Mouse (Mus musculus) hindbrain, embryonic 11.5 days (tissue): Measurements from ENCODE around the gene Cacna2d4. TPM values are rescaled to one million over a fixed set of nuclear protein-coding genes. Genes with fewer than 3 reads are reported as not detected.

Experiments used
- ATAC-seq: fragments of 200-750 bp; cut with Nextera tagmentation; 2 replicates; pipeline ENCODE4 v1.8.0; 2017; ENCODE audit warnings: mild to moderate bottlenecking, moderate TSS enrichment, moderate library complexity; ENCODE audit not compliant: low FRiP score
- DNase-seq: peaks from one replicate; pipeline ENCODE4 v3.0.0-alpha.2; 2015; ENCODE audit warnings: low spot score
- H3K27ac ChIP-seq: fragments of 300-500 bp; sonication (generic); 2 replicates; pipeline ENCODE4 v1.5.1; 2014; ENCODE audit warnings: mild to moderate bottlenecking, low read depth, low read length
- H3K27me3 ChIP-seq: fragments of 300-500 bp; sonication (generic); 2 replicates; pipeline ENCODE4 v1.6.1; 2014; ENCODE audit warnings: mild to moderate bottlenecking, low read length, moderate library complexity, mixed read lengths; ENCODE audit not compliant: control insufficient read depth, insufficient read depth
- H3K36me3 ChIP-seq: fragments of 300-500 bp; sonication (generic); 2 replicates; pipeline ENCODE4 v1.6.1; 2014; ENCODE audit warnings: mild to moderate bottlenecking, low read length, moderate library complexity, mixed read lengths; ENCODE audit not compliant: control insufficient read depth, insufficient read depth
- H3K4me1 ChIP-seq: fragments of 300-500 bp; sonication (generic); replicated peaks from 2 replicates; pipeline ENCODE4 v1.6.1; 2014; ENCODE audit warnings: low read length, mixed read lengths; ENCODE audit not compliant: control insufficient read depth, insufficient read depth
- H3K4me2 ChIP-seq: fragments of 300-500 bp; sonication (generic); replicated peaks from 2 replicates; pipeline ENCODE4 v1.6.1; 2014; ENCODE audit warnings: mild to moderate bottlenecking, low read depth, low read length
- H3K4me3 ChIP-seq: fragments of 300-500 bp; sonication (generic); 2 replicates; pipeline ENCODE4 v1.5.1; 2014; ENCODE audit warnings: low read depth, low read length
- H3K9ac ChIP-seq: fragments of 300-500 bp; sonication (generic); 2 replicates; pipeline ENCODE4 v1.6.1; 2014; ENCODE audit warnings: low read depth, low read length
- H3K9me3 ChIP-seq: fragments of 300-500 bp; sonication (generic); 2 replicates; pipeline ENCODE4 v1.6.1; 2016; ENCODE audit warnings: low read length; ENCODE audit not compliant: control insufficient read depth
- WGBS: fragments of 180-500 bp; shearing (Covaris S2); extraction: QIAGEN DNeasy Blood & Tissue Kit; methylation state at CpG from one replicate; pipeline ENCODE4 v1.1.7; 2014; 5-methylcytosine and 5-hydroxymethylcytosine counted together
- polyA plus RNA-seq: library from polyadenylated mRNA; unstranded; fragments of >200 nt; fragmentation: Nextera tagmentation; extraction: Ambion mirVana; gene quantifications from 2 replicates; pipeline ENCODE4 v1.2.1, GENCODE M21; 2014

Cacna2d4 gene
- polyA plus RNA-seq, 1 experiment from 2014 or later, result 0.05 TPM

GRCm38 (mm10) chr6:119386421-119386820 is 150.1 kb downstream of the Cacna2d4 start:
- H3K36me3 ChIP-seq, result no peaks in the 10 kb centered on the region
- H3K9me3 ChIP-seq, result no peaks in the 10 kb centered on the region
- ATAC-seq (no peak), DNase-seq (no peak)
- no peak overlapping the region for H3K9ac ChIP-seq
- no peak overlapping the region for H3K27ac ChIP-seq
- no peak overlapping the region for H3K4me2 ChIP-seq
- no peaks in the 10 kb centered on the region for H3K4me1 ChIP-seq
- H3K4me3 ChIP-seq, result no peak overlapping the region
- H3K27me3 ChIP-seq, result no peaks in the 10 kb centered on the region
- WGBS, result 92% methylated on average over 4 of the region's 4 CpGs

- peak overlapping the region; percentile 77; the same call in 1 of the 2 replicates for H3K4me3 ChIP-seq
- ATAC-seq, result no peak
- H3K27me3 ChIP-seq, result no peaks in the 10 kb centered on the region
- DNase-seq, result no peak
- peak overlapping the region; percentile 78; the same call in 1 of the 2 replicates for H3K4me2 ChIP-seq
- H3K4me1 ChIP-seq, result no peaks in the 10 kb centered on the region
- H3K27ac ChIP-seq, result no peak overlapping the region
- WGBS, result 92% methylated on average over 1 of the region's 1 CpGs
- H3K9me3 ChIP-seq, result no peaks in the 10 kb centered on the region
- no peaks in the 10 kb centered on the region for H3K36me3 ChIP-seq
- no peak overlapping the region for H3K9ac ChIP-seq
Observed at GRCm38 (mm10) chr6:119386821-119387220, 150.5 kb downstream of the Cacna2d4 start.

GRCm38 (mm10) chr6:119387801-119388649 is 151.7 kb downstream of the Cacna2d4 start:
- Histone ChIP-seq H3K4me3 (peak overlapping the region; percentile 77), H3K4me2 (peak overlapping the region; percentile 78), H3K27me3 (no peaks in the 10 kb centered on the region), H3K27ac (peak overlapping the region; percentile 93), H3K9me3 (no peaks in the 10 kb centered on the region), H3K36me3 (no peaks in the 10 kb centered on the region), H3K4me1 (no peaks in the 10 kb centered on the region), H3K9ac (peak overlapping the region; percentile 84)
- 3% methylated on average over 28 of the region's 76 CpGs for WGBS
- peak; percentile 92 for ATAC-seq
- no peak for DNase-seq

GRCm38 (mm10) chr6:119388650-119389012 is 152.3 kb downstream of the Cacna2d4 start:
- DNase-seq, result peak; percentile 99

GRCm38 (mm10) chr6:119389089-119389488 is 152.8 kb downstream of the Cacna2d4 start:
- peak; percentile 21; the same call in 1 of the 2 replicates for ATAC-seq
- Histone ChIP-seq H3K4me2 (peak overlapping the region; percentile 46), H3K36me3 (no peaks in the 10 kb centered on the region), H3K9ac (peak overlapping the region; percentile 56), H3K27me3 (no peaks in the 10 kb centered on the region), H3K27ac (peak overlapping the region; percentile 93), H3K4me1 (no peaks in the 10 kb centered on the region), H3K9me3 (no peaks in the 10 kb centered on the region), H3K4me3 (peak overlapping the region; percentile 77)
- DNase-seq, result peak; percentile 37
- 31% methylated on average over 10 of the region's 10 CpGs for WGBS

More at GRCm38 (mm10) chr6:119388650-119389012, 152.3 kb downstream of the Cacna2d4 start:
- Histone ChIP-seq H3K27ac (peak overlapping the region; percentile 93), H3K9me3 (no peaks in the 10 kb centered on the region), H3K36me3 (no peaks in the 10 kb centered on the region), H3K27me3 (no peaks in the 10 kb centered on the region), H3K4me1 (no peaks in the 10 kb centered on the region), H3K4me3 (peak overlapping the region; percentile 77), H3K4me2 (peak overlapping the region; percentile 78), H3K9ac (peak overlapping the region; percentile 84)
- 0% methylated on average over 33 of the region's 53 CpGs for WGBS
- peak; percentile 99 for ATAC-seq

GRCm38 (mm10) chr6:119390728-119391127 is 154.4 kb downstream of the Cacna2d4 start:
- Histone ChIP-seq H3K4me1 (no peaks in the 10 kb centered on the region), H3K9ac (no peak overlapping the region), H3K27ac (no peak overlapping the region), H3K27me3 (no peaks in the 10 kb centered on the region), H3K4me3 (no peak overlapping the region), H3K36me3 (no peaks in the 10 kb centered on the region), H3K4me2 (no peak overlapping the region), H3K9me3 (no peaks in the 10 kb centered on the region)
- ATAC-seq (no peak), DNase-seq (no peak)
- WGBS, result 95% methylated on average over 4 of the region's 4 CpGs

GRCm38 (mm10) chr6:119392836-119393235 is 156.5 kb downstream of the Cacna2d4 start:
- ATAC-seq (no peak), DNase-seq (no peak)
- H3K36me3 ChIP-seq, result no peaks in the 10 kb centered on the region
- H3K9me3 ChIP-seq, result no peaks in the 10 kb centered on the region
- H3K4me1 ChIP-seq, result no peaks in the 10 kb centered on the region
- H3K27ac ChIP-seq, result no peak overlapping the region
- no peak overlapping the region for H3K9ac ChIP-seq
- 88% methylated on average over 9 of the region's 9 CpGs for WGBS
- no peak overlapping the region for H3K4me2 ChIP-seq
- H3K4me3 ChIP-seq, result no peak overlapping the region
- H3K27me3 ChIP-seq, result no peaks in the 10 kb centered on the region

- Histone ChIP-seq H3K4me2 (no peak overlapping the region), H3K4me1 (no peaks in the 10 kb centered on the region), H3K4me3 (no peak overlapping the region), H3K27ac (no peak overlapping the region), H3K27me3 (no peaks in the 10 kb centered on the region), H3K9ac (no peak overlapping the region), H3K36me3 (no peaks in the 10 kb centered on the region), H3K9me3 (no peaks in the 10 kb centered on the region)
- no peak for DNase-seq
- no peak for ATAC-seq
- WGBS, result 87% methylated on average over 14 of the region's 14 CpGs
Observed at GRCm38 (mm10) chr6:119395421-119396308, 159.3 kb downstream of the Cacna2d4 start.
